Mouse (Mus musculus): ENCODE measurements around the gene Maneal. TPM values are rescaled to one million over a fixed set of nuclear protein-coding genes. Genes with fewer than 3 reads are reported as not detected.

Gene Maneal
- polyA plus RNA-seq, 1 experiment from 2014 or later: 1.7 TPM

DNA sequence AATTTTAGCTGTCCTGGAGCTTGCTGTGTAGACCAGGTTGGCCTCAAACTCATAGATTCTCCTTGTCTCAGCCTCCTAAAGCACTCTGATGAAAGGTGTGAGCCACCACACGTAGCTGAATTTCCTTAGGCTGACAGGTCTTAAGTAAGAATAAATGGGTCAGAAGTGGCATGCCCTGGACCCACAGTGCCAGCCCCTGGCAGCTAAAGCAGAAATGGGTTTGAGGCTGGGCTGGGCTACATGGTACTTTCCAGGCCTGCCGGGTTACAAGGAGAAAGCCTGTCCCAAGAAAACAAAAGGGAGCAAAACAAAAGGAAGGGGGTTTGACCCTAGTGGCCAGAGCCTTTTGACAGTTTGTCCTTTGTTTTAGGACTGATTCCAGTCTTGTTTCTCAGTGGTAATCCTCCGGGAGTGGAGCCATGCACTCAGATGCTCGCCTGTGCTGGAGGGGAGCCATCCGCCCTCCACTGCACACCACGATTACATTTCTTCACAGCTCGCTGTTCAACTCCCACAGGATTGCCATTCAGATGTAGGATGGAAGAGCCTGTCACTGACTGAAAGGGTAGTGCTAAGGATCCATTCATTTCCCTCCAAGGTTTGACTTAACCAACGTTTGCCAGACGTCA is 50.5 kb downstream of the Maneal start:
- no peaks in the 10 kb centered on the region for H3K4me1 ChIP-seq (ENCODE audit: control insufficient read depth, insufficient read depth, low read length)
- no peak for ATAC-seq (ENCODE audit: insufficient number of reproducible peaks, insufficient read depth, low FRiP score, low read depth)
- H3K27me3 ChIP-seq (ENCODE audit: control insufficient read depth, insufficient read depth, low read length): no peaks in the 10 kb centered on the region
- H3K9me3 ChIP-seq (ENCODE audit: control insufficient read depth, low read depth, low read length): no peaks in the 10 kb centered on the region
- peaks cover 2% of the 10 kb centered on the region for H3K36me3 ChIP-seq (ENCODE audit: control insufficient read depth, insufficient read depth, low read length)
- H3K4me3 ChIP-seq (ENCODE audit: low read depth, low read length): no peak overlapping the region
- no peak overlapping the region for H3K9ac ChIP-seq (replicated peaks; ENCODE audit: low read depth, low read length)
- no peak overlapping the region for H3K27ac ChIP-seq (ENCODE audit: low read length)
- 75% methylated on average over 9 of the region's 9 CpGs for WGBS
- no peak overlapping the region for H3K4me2 ChIP-seq (replicated peaks; ENCODE audit: low read depth, low read length)

DNA sequence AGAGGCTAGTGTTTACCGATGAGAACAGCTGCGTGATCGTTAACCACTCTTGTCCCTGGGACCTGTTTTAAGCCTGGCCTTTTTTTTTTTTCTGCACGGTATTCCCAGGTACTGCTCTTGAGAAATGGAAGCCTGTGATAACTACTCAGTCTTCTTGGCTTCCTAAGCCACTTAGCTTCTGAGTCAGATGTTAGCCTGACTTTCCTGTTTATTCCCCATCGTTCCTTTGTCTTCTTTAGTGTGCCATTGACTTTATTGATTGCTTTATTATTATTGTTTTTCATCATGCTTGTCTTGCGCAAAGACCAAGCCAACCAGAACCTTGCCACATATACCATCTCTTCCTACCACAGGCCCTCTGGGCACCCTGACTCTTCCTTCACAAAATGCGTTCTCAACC is 51.9 kb downstream of the Maneal start:
- H3K36me3 ChIP-seq (ENCODE audit: control insufficient read depth, insufficient read depth, low read length): peaks cover 13% of the 10 kb centered on the region
- ATAC-seq (ENCODE audit: insufficient number of reproducible peaks, insufficient read depth, low FRiP score, low read depth): no peak

DNA sequence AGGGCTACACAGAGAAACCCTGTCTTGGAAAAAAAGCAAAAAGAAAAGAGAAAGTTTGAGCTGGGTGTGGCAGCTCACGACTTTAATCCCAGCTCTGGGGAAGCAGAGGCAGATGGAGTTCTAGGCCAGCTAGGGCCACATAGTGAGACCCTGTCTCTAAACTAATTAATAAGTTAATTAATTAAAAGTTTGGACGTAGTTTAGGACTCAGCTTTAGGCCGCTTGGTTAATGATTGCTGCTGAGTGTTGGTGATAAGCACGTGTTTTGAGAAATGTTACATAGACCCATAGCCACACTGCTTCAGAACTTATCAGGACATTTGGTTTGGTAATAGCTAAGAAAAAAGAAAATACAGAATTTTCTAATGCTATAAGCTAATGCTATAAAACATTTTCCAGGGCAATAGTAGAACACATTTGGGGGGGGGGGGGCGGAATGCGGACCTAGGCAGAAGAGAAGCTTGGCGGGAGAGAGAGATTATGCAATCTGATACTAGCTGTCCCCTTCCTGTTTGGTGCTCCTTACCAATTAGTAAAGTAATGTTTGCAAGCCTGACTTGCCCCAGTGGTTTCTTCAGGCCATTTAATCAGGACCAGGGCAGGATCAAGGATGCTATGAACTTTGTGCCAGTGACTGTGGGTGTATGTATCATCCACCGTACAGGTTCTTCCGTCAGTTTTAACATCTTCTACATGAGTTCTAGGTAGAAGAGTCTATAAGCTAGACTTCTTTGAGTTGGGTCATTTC is 52.7 kb downstream of the Maneal start:
- no peak overlapping the region for H3K9ac ChIP-seq (replicated peaks; ENCODE audit: low read depth, low read length)
- no peak for ATAC-seq (ENCODE audit: insufficient number of reproducible peaks, insufficient read depth, low FRiP score, low read depth)
- no peaks in the 10 kb centered on the region for H3K27me3 ChIP-seq (ENCODE audit: control insufficient read depth, insufficient read depth, low read length)
- H3K4me2 ChIP-seq (replicated peaks; ENCODE audit: low read depth, low read length): no peak overlapping the region
- no peak overlapping the region for H3K27ac ChIP-seq (ENCODE audit: low read length)
- peaks cover 18% of the 10 kb centered on the region for H3K36me3 ChIP-seq (ENCODE audit: control insufficient read depth, insufficient read depth, low read length)
- no peaks in the 10 kb centered on the region for H3K9me3 ChIP-seq (ENCODE audit: control insufficient read depth, low read depth, low read length)
- no peak overlapping the region for H3K4me3 ChIP-seq (ENCODE audit: low read depth, low read length)
- no peaks in the 10 kb centered on the region for H3K4me1 ChIP-seq (ENCODE audit: control insufficient read depth, insufficient read depth, low read length)
- 78% methylated on average over 9 of the region's 9 CpGs for WGBS

More for the DNA sequence above, 51.9 kb downstream of the Maneal start:
- Histone ChIP-seq H3K9ac (replicated peaks; ENCODE audit: low read depth, low read length) (no peak overlapping the region), H3K4me1 (ENCODE audit: control insufficient read depth, insufficient read depth, low read length) (no peaks in the 10 kb centered on the region), H3K4me2 (replicated peaks; ENCODE audit: low read depth, low read length) (no peak overlapping the region), H3K27ac (ENCODE audit: low read length) (no peak overlapping the region), H3K9me3 (ENCODE audit: control insufficient read depth, low read depth, low read length) (no peaks in the 10 kb centered on the region), H3K4me3 (ENCODE audit: low read depth, low read length) (no peak overlapping the region), H3K27me3 (ENCODE audit: control insufficient read depth, insufficient read depth, low read length) (no peaks in the 10 kb centered on the region)
- 83% methylated on average over 7 of the region's 7 CpGs for WGBS

DNA sequence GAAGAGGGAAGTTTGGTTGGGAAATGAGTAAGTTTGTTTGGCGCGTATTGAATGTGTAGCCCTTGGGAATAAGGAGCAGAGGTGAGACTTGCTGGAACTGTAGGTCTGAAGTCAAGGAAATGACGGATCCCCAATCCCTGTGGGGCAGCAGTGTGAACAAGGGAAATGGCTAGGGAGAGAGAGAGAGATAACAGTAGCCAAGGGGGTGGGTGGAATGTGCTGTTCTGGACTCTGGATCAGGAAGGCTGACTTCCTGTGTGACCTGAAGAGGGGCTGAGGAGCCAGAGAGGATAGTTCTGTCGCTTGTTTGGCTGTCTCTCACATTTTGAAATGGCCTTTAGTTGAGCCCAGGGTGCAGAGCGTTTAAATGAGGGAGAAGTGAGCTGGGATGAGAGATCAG is 53.5 kb downstream of the Maneal start:
- Histone ChIP-seq H3K27me3 (ENCODE audit: control insufficient read depth, insufficient read depth, low read length) (no peaks in the 10 kb centered on the region), H3K9ac (replicated peaks; ENCODE audit: low read depth, low read length) (no peak overlapping the region), H3K4me1 (ENCODE audit: control insufficient read depth, insufficient read depth, low read length) (peaks cover 1% of the 10 kb centered on the region), H3K9me3 (ENCODE audit: control insufficient read depth, low read depth, low read length) (no peaks in the 10 kb centered on the region), H3K27ac (ENCODE audit: low read length) (no peak overlapping the region), H3K4me2 (replicated peaks; ENCODE audit: low read depth, low read length) (no peak overlapping the region), H3K36me3 (ENCODE audit: control insufficient read depth, insufficient read depth, low read length) (peaks cover 18% of the 10 kb centered on the region), H3K4me3 (ENCODE audit: low read depth, low read length) (no peak overlapping the region)
- no peak for ATAC-seq (ENCODE audit: insufficient number of reproducible peaks, insufficient read depth, low FRiP score, low read depth)
- WGBS: 83% methylated on average over 5 of the region's 5 CpGs

Other genes starting within 250 kb of the Maneal start
- gene Pou3f1, start 205.4 kb downstream of the Maneal start, polyA plus RNA-seq (2014; fragmentation: Nextera tagmentation; extraction: Ambion mirVana): 0.10 and 0.42 TPM in 2 replicates
- gene Utp11, start 168.6 kb downstream of the Maneal start, polyA plus RNA-seq (2014; fragmentation: Nextera tagmentation; extraction: Ambion mirVana): 73.9 and 74.2 TPM in 2 replicates
- 19.5 and 20.4 TPM in 2 replicates for gene Fhl3, start 161.5 kb downstream of the Maneal start, polyA plus RNA-seq (2014; fragmentation: Nextera tagmentation; extraction: Ambion mirVana)
- gene Sf3a3, start 147.4 kb downstream of the Maneal start, polyA plus RNA-seq (2014; fragmentation: Nextera tagmentation; extraction: Ambion mirVana): 145 and 150 TPM in 2 replicates
- 27.4 and 31.1 TPM in 2 replicates for gene Inpp5b, start 120.3 kb downstream of the Maneal start, polyA plus RNA-seq (2014; fragmentation: Nextera tagmentation; extraction: Ambion mirVana)
- 12.9 and 14.1 TPM in 2 replicates for gene Mtf1, start 60.1 kb downstream of the Maneal start, polyA plus RNA-seq (2014; fragmentation: Nextera tagmentation; extraction: Ambion mirVana)
- 31.6 and 39.6 TPM in 2 replicates for gene Yrdc, start 11.5 kb downstream of the Maneal start, polyA plus RNA-seq (2014; fragmentation: Nextera tagmentation; extraction: Ambion mirVana)
- 60.1 and 69.1 TPM in 2 replicates for gene 1110065P20Rik, start 11.0 kb downstream of the Maneal start, polyA plus RNA-seq (2014; fragmentation: Nextera tagmentation; extraction: Ambion mirVana)
- gene Epha10, start 18.7 kb upstream of the Maneal start, polyA plus RNA-seq (2014; fragmentation: Nextera tagmentation; extraction: Ambion mirVana): 0.21 and 0.56 TPM in 2 replicates
- 5.0 and 6.0 TPM in 2 replicates for gene 9930104L06Rik, start 74.9 kb upstream of the Maneal start, polyA plus RNA-seq (2014; fragmentation: Nextera tagmentation; extraction: Ambion mirVana)
- gene Cdca8, start 77.1 kb upstream of the Maneal start, polyA plus RNA-seq (2014; fragmentation: Nextera tagmentation; extraction: Ambion mirVana): 121 and 125 TPM in 2 replicates
- 18.3 and 20.9 TPM in 2 replicates for gene Rspo1, start 124.3 kb upstream of the Maneal start, polyA plus RNA-seq (2014; fragmentation: Nextera tagmentation; extraction: Ambion mirVana)
- gene Gnl2, start 154.4 kb upstream of the Maneal start, polyA plus RNA-seq (2014; fragmentation: Nextera tagmentation; extraction: Ambion mirVana): 84.6 and 86.0 TPM in 2 replicates
- gene Dnali1, start 203.5 kb upstream of the Maneal start, polyA plus RNA-seq (2014; fragmentation: Nextera tagmentation; extraction: Ambion mirVana): 0.11 and 0.22 TPM in 2 replicates
- 27.7 and 30.1 TPM in 2 replicates for gene Snip1, start 204.5 kb upstream of the Maneal start, polyA plus RNA-seq (2014; fragmentation: Nextera tagmentation; extraction: Ambion mirVana)
- gene Meaf6, start 223.0 kb upstream of the Maneal start, polyA plus RNA-seq (2014; fragmentation: Nextera tagmentation; extraction: Ambion mirVana): 69.2 and 71.1 TPM in 2 replicates